Mouse (Mus musculus) hindbrain, embryonic 13.5 days (tissue): ENCODE data around the gene Gm20388. TPM values are rescaled to one million over a fixed set of nuclear protein-coding genes. Genes with fewer than 3 reads are reported as not detected.
A peak's percentile ranks its signal among the peaks of the same experiment; 100 is the strongest.
"Not testable (repeated sequence)": the region's sequence is repeated elsewhere in the genome, so short reads cannot be mapped to it uniquely, and the experiment has no call there.

Experiments used
- ATAC-seq: fragments of 200-750 bp; cut with Nextera tagmentation; 2 replicates; pipeline ENCODE4 v1.8.0; 2017; ENCODE audit warnings: moderate TSS enrichment; ENCODE audit not compliant: low FRiP score
- H3K27ac ChIP-seq: fragments of 300-500 bp; sonication (generic); 2 replicates; pipeline ENCODE4 v1.5.1; 2015; ENCODE audit warnings: inconsistent platforms, mild to moderate bottlenecking, moderate library complexity
- H3K27me3 ChIP-seq: fragments of 300-500 bp; sonication (generic); 2 replicates; pipeline ENCODE4 v1.6.1; 2015; ENCODE audit warnings: mild to moderate bottlenecking, inconsistent platforms
- H3K36me3 ChIP-seq: fragments of 300-500 bp; sonication (generic); 2 replicates; pipeline ENCODE4 v1.6.1; 2015; ENCODE audit warnings: mild to moderate bottlenecking, inconsistent platforms
- H3K4me1 ChIP-seq: fragments of 300-500 bp; sonication (generic); replicated peaks from 2 replicates; pipeline ENCODE4 v1.6.1; 2015; ENCODE audit warnings: inconsistent platforms
- H3K4me2 ChIP-seq: fragments of 300-500 bp; sonication (generic); 2 replicates; pipeline ENCODE4 v1.6.1; 2015; ENCODE audit warnings: inconsistent platforms, mild to moderate bottlenecking, moderate library complexity
- H3K4me3 ChIP-seq: fragments of 300-500 bp; sonication (generic); 2 replicates; pipeline ENCODE4 v1.5.1; 2015; ENCODE audit warnings: mild to moderate bottlenecking, inconsistent platforms
- H3K9ac ChIP-seq: fragments of 300-500 bp; sonication (generic); 2 replicates; pipeline ENCODE4 v1.6.1; 2015; ENCODE audit warnings: mild to moderate bottlenecking, inconsistent platforms
- H3K9me3 ChIP-seq: fragments of 300-500 bp; sonication (generic); 2 replicates; pipeline ENCODE4 v1.6.1; 2016; ENCODE audit warnings: inconsistent platforms
- WGBS: fragments of 180-500 bp; shearing (Covaris S2); methylation state at CpG from one replicate; pipeline ENCODE4 v1.1.7; 2015; 5-methylcytosine and 5-hydroxymethylcytosine counted together
- polyA plus RNA-seq: library from polyadenylated mRNA; unstranded; fragments of >200 nt; fragmentation: Nextera tagmentation; extraction: Ambion mirVana; gene quantifications from 2 replicates; pipeline ENCODE4 v1.2.1, GENCODE M21; 2015

Gm20388 gene
- polyA plus RNA-seq, 1 experiment from 2014 or later = 1.9 TPM

- 0% methylated on average over 34 of the region's 34 CpGs for WGBS
- Histone ChIP-seq H3K9me3 (no peaks in the 10 kb centered on the region), H3K4me1 (peaks cover 28% of the 10 kb centered on the region), H3K27ac (peak overlapping the region; percentile 74), H3K9ac (peak overlapping the region; percentile 85), H3K27me3 (no peaks in the 10 kb centered on the region), H3K4me2 (peak overlapping the region; percentile 95), H3K4me3 (peak overlapping the region; percentile 75), H3K36me3 (peaks cover 30% of the 10 kb centered on the region)
- peak; percentile 62 for ATAC-seq
These were observed 2657.5 kb downstream of the Gm20388 start for GRCm38 (mm10) chr8:122568109-122568504.

- H3K27ac ChIP-seq = no peak overlapping the region
- ATAC-seq = no peak
- no peaks in the 10 kb centered on the region for H3K27me3 ChIP-seq
- H3K36me3 ChIP-seq = peaks cover 30% of the 10 kb centered on the region
- peak overlapping the region; percentile 59 for H3K9ac ChIP-seq
- H3K4me3 ChIP-seq = peak overlapping the region; percentile 75
- WGBS = 15% methylated on average over 10 of the region's 10 CpGs
- H3K4me2 ChIP-seq = peak overlapping the region; percentile 95
- no peaks in the 10 kb centered on the region for H3K9me3 ChIP-seq
- H3K4me1 ChIP-seq = peaks cover 28% of the 10 kb centered on the region
These were observed 2658.3 kb downstream of the Gm20388 start for GRCm38 (mm10) chr8:122568881-122569309.

GRCm38 (mm10) chr8:122569329-122569728 is 2658.7 kb downstream of the Gm20388 start:
- peak overlapping the region; percentile 95 for H3K4me2 ChIP-seq
- ATAC-seq = no peak
- no peak overlapping the region for H3K27ac ChIP-seq
- no peaks in the 10 kb centered on the region for H3K9me3 ChIP-seq
- H3K27me3 ChIP-seq = no peaks in the 10 kb centered on the region
- peaks cover 30% of the 10 kb centered on the region for H3K4me1 ChIP-seq
- H3K36me3 ChIP-seq = peaks cover 35% of the 10 kb centered on the region
- WGBS = 62% methylated on average over 9 of the region's 9 CpGs
- peak overlapping the region; percentile 59; the same call in 1 of the 2 replicates for H3K9ac ChIP-seq
- peak overlapping the region; percentile 75 for H3K4me3 ChIP-seq

GRCm38 (mm10) chr8:122569996-122570395 is 2659.4 kb downstream of the Gm20388 start:
- Histone ChIP-seq H3K27me3 (no peaks in the 10 kb centered on the region), H3K36me3 (peaks cover 41% of the 10 kb centered on the region), H3K4me3 (no peak overlapping the region), H3K9ac (no peak overlapping the region), H3K4me2 (no peak overlapping the region), H3K27ac (no peak overlapping the region), H3K9me3 (no peaks in the 10 kb centered on the region), H3K4me1 (peaks cover 36% of the 10 kb centered on the region)
- 99% methylated on average over 16 of the region's 16 CpGs for WGBS
- no peak for ATAC-seq

DNA sequence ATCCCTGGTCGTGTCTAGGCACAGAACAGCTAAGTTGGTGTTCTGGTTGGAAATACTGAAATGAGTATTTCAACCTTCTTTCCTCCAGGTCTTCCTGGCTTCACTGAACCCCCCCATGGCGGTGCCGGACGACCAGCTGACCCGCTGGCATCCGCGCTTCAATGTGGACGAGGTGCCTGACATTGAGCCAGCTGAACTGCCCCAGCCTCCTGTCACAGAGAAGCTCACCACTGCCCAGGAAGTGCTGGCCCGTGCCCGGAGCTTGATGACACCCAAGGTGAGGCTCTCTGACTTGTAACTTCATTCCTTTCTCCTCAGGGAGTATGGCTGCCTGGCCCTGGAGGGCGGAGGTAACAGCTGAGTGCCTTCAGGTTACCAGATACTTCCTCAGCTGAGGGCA is 2660.5 kb downstream of the Gm20388 start:
- ATAC-seq = no peak
- H3K27me3 ChIP-seq = no peaks in the 10 kb centered on the region
- H3K9me3 ChIP-seq = no peaks in the 10 kb centered on the region
- 93% methylated on average over 11 of the region's 11 CpGs for WGBS
- peaks cover 41% of the 10 kb centered on the region for H3K36me3 ChIP-seq
- peaks cover 47% of the 10 kb centered on the region for H3K4me1 ChIP-seq
- H3K9ac ChIP-seq = no peak overlapping the region
- no peak overlapping the region for H3K4me2 ChIP-seq
- H3K27ac ChIP-seq = no peak overlapping the region
- no peak overlapping the region for H3K4me3 ChIP-seq

DNA sequence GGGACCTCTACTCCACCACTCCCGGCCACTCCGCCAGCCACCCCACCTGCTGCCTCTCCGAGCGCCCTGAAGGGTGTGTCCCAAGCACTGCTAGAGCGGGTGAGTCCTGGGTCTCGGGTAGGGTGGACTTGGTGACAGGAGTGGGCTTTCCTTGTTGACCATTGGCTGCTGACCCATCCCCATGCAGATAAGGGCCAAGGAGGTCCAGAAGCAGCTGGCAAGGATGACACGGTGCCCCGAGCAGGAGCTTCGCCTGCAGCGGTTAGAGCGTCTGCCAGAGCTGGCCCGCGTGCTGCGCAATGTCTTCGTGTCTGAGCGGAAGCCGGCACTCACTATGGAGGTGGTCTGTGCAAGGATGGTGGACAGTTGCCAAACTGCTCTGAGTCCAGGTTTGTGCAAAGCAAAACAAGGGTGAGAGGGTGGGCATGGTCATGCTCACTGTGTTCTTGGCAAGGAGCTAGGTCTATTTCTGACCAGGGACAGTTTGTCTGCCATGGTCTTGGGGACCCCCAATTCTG is 2661.2 kb downstream of the Gm20388 start:
- Histone ChIP-seq H3K9ac (no peak overlapping the region), H3K4me1 (peaks cover 43% of the 10 kb centered on the region), H3K36me3 (peaks cover 41% of the 10 kb centered on the region), H3K4me2 (no peak overlapping the region), H3K27me3 (no peaks in the 10 kb centered on the region), H3K4me3 (no peak overlapping the region), H3K27ac (no peak overlapping the region), H3K9me3 (no peaks in the 10 kb centered on the region)
- no peak for ATAC-seq
- WGBS = 93% methylated on average over 17 of the region's 17 CpGs

- WGBS = 93% methylated on average over 3 of the region's 3 CpGs
- Histone ChIP-seq H3K36me3 (peaks cover 41% of the 10 kb centered on the region), H3K27me3 (no peaks in the 10 kb centered on the region), H3K4me1 (peaks cover 42% of the 10 kb centered on the region), H3K27ac (no peak overlapping the region), H3K9me3 (no peaks in the 10 kb centered on the region), H3K4me3 (no peak overlapping the region), H3K9ac (no peak overlapping the region), H3K4me2 (no peak overlapping the region)
- no peak for ATAC-seq
These were observed 2662.1 kb downstream of the Gm20388 start for GRCm38 (mm10) chr8:122572751-122573150.

DNA sequence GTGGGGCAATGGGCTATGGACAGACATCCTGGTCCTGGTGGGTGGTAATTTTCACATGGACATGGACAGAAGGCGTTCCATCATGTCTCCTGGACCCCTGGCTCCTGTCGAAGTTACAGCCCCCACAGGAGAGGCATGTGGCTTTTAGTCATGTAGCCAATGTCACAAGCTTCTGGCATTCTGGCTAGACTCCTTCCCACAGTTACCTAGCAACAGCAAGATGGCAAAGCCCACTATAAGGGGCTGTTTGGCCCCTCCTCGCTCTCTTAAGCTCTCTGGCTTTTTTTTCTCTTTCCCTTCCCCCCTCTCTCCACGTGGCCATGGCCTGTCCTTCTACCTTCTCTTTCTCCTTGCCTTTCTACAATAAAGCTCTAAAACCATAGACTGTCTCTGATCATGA is 2662.5 kb downstream of the Gm20388 start:
- not testable (repeated sequence) for H3K4me3 ChIP-seq, H3K9me3 ChIP-seq, H3K27ac ChIP-seq, H3K9ac ChIP-seq, ATAC-seq, H3K4me2 ChIP-seq, H3K27me3 ChIP-seq
- WGBS = 31% methylated on average over 4 of the region's 4 CpGs
- peaks cover 41% of the 10 kb centered on the region for H3K36me3 ChIP-seq
- H3K4me1 ChIP-seq = peaks cover 42% of the 10 kb centered on the region

GRCm38 (mm10) chr8:122573577-122573976 is 2662.9 kb downstream of the Gm20388 start:
- Histone ChIP-seq H3K27ac (no peak overlapping the region), H3K9me3 (no peaks in the 10 kb centered on the region), H3K27me3 (0 out of 2 replicates have a peak, but pooled peaks cover 4% of the 10 kb centered on the region), H3K4me2 (no peak overlapping the region), H3K4me3 (no peak overlapping the region), H3K9ac (no peak overlapping the region), H3K4me1 (peaks cover 38% of the 10 kb centered on the region), H3K36me3 (peaks cover 41% of the 10 kb centered on the region)
- no peak for ATAC-seq
- 52% methylated on average over 9 of the region's 9 CpGs for WGBS

DNA sequence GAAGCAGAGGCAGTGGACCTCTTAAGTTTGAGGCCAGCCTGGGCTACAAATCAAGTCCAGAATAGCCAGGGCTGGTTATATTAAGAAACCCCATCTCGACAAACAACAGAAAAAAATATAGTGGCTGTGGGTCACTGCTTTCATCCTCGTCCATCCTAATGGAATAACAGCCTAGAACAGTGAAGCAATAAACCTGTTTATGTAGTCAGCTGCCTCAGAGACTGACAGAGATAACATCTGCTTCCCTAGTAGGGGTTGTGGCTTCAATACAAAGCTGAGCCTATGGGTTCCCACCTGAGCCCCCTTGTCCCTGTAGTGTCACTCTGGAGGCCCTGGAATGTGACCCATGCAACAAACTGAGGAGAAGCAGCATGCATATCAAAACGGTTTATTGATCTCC is 2663.6 kb downstream of the Gm20388 start:
- Histone ChIP-seq H3K9ac (0 out of 2 replicates have a peak overlapping the region, but pooled peaks have one; percentile 20), H3K27me3 (0 out of 2 replicates have a peak, but pooled peaks cover 6% of the 10 kb centered on the region), H3K9me3 (no peaks in the 10 kb centered on the region), H3K4me2 (0 out of 2 replicates have a peak overlapping the region, but pooled peaks have one; percentile 88), H3K4me3 (no peak overlapping the region), H3K27ac (no peak overlapping the region), H3K4me1 (peaks cover 34% of the 10 kb centered on the region), H3K36me3 (peaks cover 41% of the 10 kb centered on the region)
- WGBS = 52% methylated on average over 3 of the region's 3 CpGs
- no peak for ATAC-seq

- ATAC-seq = no peak
- WGBS = 41% methylated on average over 10 of the region's 10 CpGs
- Histone ChIP-seq H3K9me3 (no peaks in the 10 kb centered on the region), H3K27ac (no peak overlapping the region), H3K4me1 (peaks cover 33% of the 10 kb centered on the region), H3K4me2 (peak overlapping the region; percentile 88), H3K4me3 (no peak overlapping the region), H3K9ac (0 out of 2 replicates have a peak overlapping the region, but pooled peaks have one; percentile 20), H3K36me3 (peaks cover 41% of the 10 kb centered on the region), H3K27me3 (0 out of 2 replicates have a peak, but pooled peaks cover 6% of the 10 kb centered on the region)
These were observed 2664.1 kb downstream of the Gm20388 start for GRCm38 (mm10) chr8:122574667-122575251.

DNA sequence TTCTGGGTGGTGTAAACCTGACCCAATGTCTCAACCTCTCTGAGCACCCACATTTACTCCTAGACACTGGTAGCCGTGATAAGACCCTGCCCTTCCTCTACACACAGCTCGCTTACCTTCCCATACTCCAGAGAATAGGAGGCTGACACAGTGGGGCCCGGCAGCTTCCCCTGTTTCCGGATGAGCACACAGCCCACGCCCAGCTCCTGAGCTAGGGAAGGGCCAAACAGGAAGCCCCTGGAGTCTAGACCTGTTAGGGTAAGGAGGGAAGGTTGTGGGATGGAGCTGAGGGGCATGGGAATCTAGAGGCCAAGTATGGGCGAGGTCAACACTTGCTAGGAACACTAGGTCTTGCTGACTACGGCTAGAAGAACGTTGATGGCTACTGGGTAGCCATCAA is 2664.6 kb downstream of the Gm20388 start:
- H3K9ac ChIP-seq = peak overlapping the region; percentile 91
- 81% methylated on average over 8 of the region's 8 CpGs for WGBS
- H3K36me3 ChIP-seq = peaks cover 36% of the 10 kb centered on the region
- 0 out of 2 replicates have a peak, but pooled peaks cover 6% of the 10 kb centered on the region for H3K27me3 ChIP-seq
- H3K9me3 ChIP-seq = no peaks in the 10 kb centered on the region
- peak overlapping the region; percentile 64; the same call in 1 of the 2 replicates for H3K4me3 ChIP-seq
- no peak for ATAC-seq
- peaks cover 33% of the 10 kb centered on the region for H3K4me1 ChIP-seq
- no peak overlapping the region for H3K27ac ChIP-seq
- H3K4me2 ChIP-seq = peak overlapping the region; percentile 88
